Mouse (Mus musculus): ENCODE measurements around the gene Rasal1.

DNA sequence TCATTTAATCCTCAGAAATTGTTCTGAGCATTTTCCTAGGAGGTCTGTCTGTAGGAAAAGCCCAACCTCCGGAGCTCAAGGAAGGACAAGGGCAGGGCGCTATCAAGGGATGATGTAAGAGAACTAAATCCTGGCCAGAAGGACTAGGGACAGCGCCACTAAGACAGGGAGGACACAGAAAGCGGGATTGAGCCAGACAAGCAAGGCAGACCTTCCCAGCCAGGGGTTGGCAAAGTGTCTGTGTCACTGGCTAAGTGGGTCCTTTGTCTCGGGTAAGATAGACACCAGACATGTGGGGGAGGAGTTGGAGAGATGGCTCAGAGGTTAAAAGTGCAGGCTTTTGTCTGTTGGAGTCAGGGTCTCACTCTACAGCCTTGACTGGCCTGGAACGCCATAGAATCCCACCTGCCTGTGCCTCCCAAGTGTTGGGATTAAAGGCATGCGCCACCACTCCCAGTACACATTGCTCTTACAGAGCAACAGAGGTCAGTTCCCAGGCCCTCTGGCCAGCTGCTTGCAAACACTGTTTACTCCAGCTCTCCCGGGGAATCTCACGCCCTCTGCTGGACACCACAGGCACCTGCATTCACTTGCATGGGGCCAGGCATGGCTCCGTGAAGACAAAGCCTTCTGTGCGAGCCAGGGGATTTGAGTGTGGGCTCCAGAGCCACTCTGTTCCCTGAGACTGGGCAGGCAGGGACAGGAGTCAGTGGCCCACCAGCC is 47.5 kb upstream of the Rasal1 start:
- TF ChIP-seq GATA1 (IDR thresholded peaks at IDR 0.05; ENCODE audit: low read length) (no peak), TAL1 (IDR thresholded peaks at IDR 0.05; ENCODE audit: low read length) (no peak)

Data from erythroblast, embryonic 14.5 days (primary cell).